Mouse (Mus musculus) MEL (cell line): ENCODE measurements around the gene Ms4a7. TPM values are rescaled to one million over a fixed set of nuclear protein-coding genes. Genes with fewer than 3 reads are reported as not detected.

Source experiments
- DNase-seq: peaks from one replicate; pipeline ENCODE4 v3.0.0; 2011; ENCODE audit warnings: low read depth, low spot score
- H3K27ac ChIP-seq: 2 replicates; pipeline ENCODE4 v1.5.1; 2012; ENCODE audit warnings: low read depth, mild to moderate bottlenecking, control low read depth, low read length, moderate library complexity; ENCODE audit not compliant: control insufficient read depth
- H3K27me3 ChIP-seq, 2 experiments: fragments of 150-350 bp in 1 of 2; sonication (generic) in 1 of 2; 2 replicates each; pipeline ENCODE4 v1.6.1; 2012; ENCODE audit warnings: low read length in 2 of 2, mild to moderate bottlenecking in 2 of 2, improper control_type of control experiment in 1 of 2, moderate library complexity in 1 of 2; ENCODE audit not compliant: insufficient read depth in 2 of 2, control insufficient read depth in 1 of 2
- H3K36me3 ChIP-seq, 2 experiments: 2 replicates each; pipeline ENCODE4 v1.6.1; 2012 to 2014; ENCODE audit warnings: low read length in 2 of 2, improper control_type of control experiment in 1 of 2, inconsistent platforms in 1 of 2, mild to moderate bottlenecking in 1 of 2; ENCODE audit not compliant: insufficient read depth in 2 of 2, control insufficient read depth in 1 of 2
- H3K4me1 ChIP-seq, 2 experiments: fragments of 150-350 bp in 1 of 2; sonication (generic) in 1 of 2; 2 replicates each; pipeline ENCODE4 v1.6.1; 2012; ENCODE audit warnings: low read length in 2 of 2, improper control_type of control experiment in 1 of 2, mild to moderate bottlenecking in 1 of 2; ENCODE audit not compliant: insufficient read depth in 2 of 2, control insufficient read depth in 1 of 2
- H3K4me3 ChIP-seq, 2 experiments: fragments of 150-350 bp in 1 of 2; sonication (generic) in 1 of 2; 2 replicates each; pipeline ENCODE4 v1.5.1; 2012; ENCODE audit warnings: low read depth in 2 of 2, low read length in 2 of 2, mild to moderate bottlenecking in 2 of 2, moderate library complexity in 2 of 2, control low read depth in 1 of 2, improper control_type of control experiment in 1 of 2; ENCODE audit not compliant: control insufficient read depth in 1 of 2, insufficient read depth in 1 of 2
- H3K79me2 ChIP-seq: 2 replicates; pipeline ENCODE4 v1.6.1; 2012; ENCODE audit warnings: mild to moderate bottlenecking, low read length, moderate library complexity; ENCODE audit not compliant: control insufficient read depth, poor library complexity, insufficient read depth
- H3K9ac ChIP-seq: 2 replicates; pipeline ENCODE4 v1.6.1; 2012; ENCODE audit warnings: low read depth, mild to moderate bottlenecking, control low read depth, low read length, moderate library complexity; ENCODE audit not compliant: control insufficient read depth, poor library complexity, severe bottlenecking
- H3K9me3 ChIP-seq: fragments of 150-350 bp; sonication (generic); replicated peaks from 2 replicates; pipeline ENCODE4 v1.6.1; 2012; ENCODE audit warnings: mild to moderate bottlenecking, low read length, improper control_type of control experiment, moderate library complexity; ENCODE audit not compliant: insufficient read depth
- CTCF ChIP-seq, 3 experiments: IDR thresholded peaks in 2 of 3; conservative IDR thresholded peaks in 1 of 3; 2 replicates each; pipeline ENCODE4 v1.5.1; 2011 to 2012; ENCODE audit warnings: low read length in 3 of 3, low read depth in 2 of 3, mild to moderate bottlenecking in 2 of 3, improper control_type of control experiment in 1 of 3, inconsistent platforms in 1 of 3, mixed read lengths in 1 of 3, moderate library complexity in 1 of 3; ENCODE audit not compliant: control insufficient read depth in 1 of 3, insufficient read depth in 1 of 3, poor library complexity in 1 of 3, severe bottlenecking in 1 of 3
- E2F4 ChIP-seq: IDR thresholded peaks from 2 replicates; pipeline ENCODE4 v1.6.1; 2011; ENCODE audit warnings: low read depth, low read length, improper control_type of control experiment, borderline replicate concordance
- ELF1 ChIP-seq: IDR thresholded peaks from 2 replicates; pipeline ENCODE4 v1.6.1; 2014; ENCODE audit warnings: low read depth, mild to moderate bottlenecking, inconsistent platforms, low read length, improper control_type of control experiment, moderate library complexity
- GABPA ChIP-seq: IDR thresholded peaks from 2 replicates; pipeline ENCODE4 v1.6.1; 2012; ENCODE audit warnings: low read depth, mild to moderate bottlenecking, inconsistent platforms, low read length, improper control_type of control experiment, moderate library complexity
- GATA1 ChIP-seq: IDR thresholded peaks from 2 replicates; pipeline ENCODE4 v1.6.1; 2011; ENCODE audit warnings: low read depth, low read length, improper control_type of control experiment
- JUND ChIP-seq: IDR thresholded peaks from 2 replicates; pipeline ENCODE4 v1.6.1; 2011; ENCODE audit warnings: low read depth, mild to moderate bottlenecking, improper control_type of control experiment, low read length
- KAT2A ChIP-seq: conservative IDR thresholded peaks from 2 replicates; pipeline ENCODE4 v1.6.1; 2012; ENCODE audit warnings: low read depth, low read length, improper control_type of control experiment, inconsistent platforms
- MAFK ChIP-seq: IDR thresholded peaks from 2 replicates; pipeline ENCODE4 v1.6.1; 2011; ENCODE audit warnings: low read depth, mild to moderate bottlenecking, low read length, improper control_type of control experiment, borderline replicate concordance
- MAZ ChIP-seq: IDR thresholded peaks from 2 replicates; pipeline ENCODE4 v1.6.1; 2012; ENCODE audit warnings: low read depth, mild to moderate bottlenecking, inconsistent platforms, low read length, improper control_type of control experiment
- NRF1 ChIP-seq: IDR thresholded peaks from 2 replicates; pipeline ENCODE4 v1.6.1; 2014; ENCODE audit warnings: low read depth, mild to moderate bottlenecking, inconsistent platforms, low read length, improper control_type of control experiment, moderate library complexity; ENCODE audit not compliant: poor library complexity, insufficient read depth, severe bottlenecking
- POLR2A ChIP-seq, 2 experiments: IDR thresholded peaks; 2 replicates each; pipeline ENCODE4 v1.6.1; 2011 to 2012; ENCODE audit warnings: low read length in 2 of 2, mild to moderate bottlenecking in 2 of 2, control low read depth in 1 of 2, improper control_type of control experiment in 1 of 2, low read depth in 1 of 2, moderate library complexity in 1 of 2; ENCODE audit not compliant: control insufficient read depth in 1 of 2, insufficient read depth in 1 of 2, poor library complexity in 1 of 2
- POLR2AphosphoS2 ChIP-seq: IDR thresholded peaks from 2 replicates; pipeline ENCODE4 v1.6.1; 2011; ENCODE audit warnings: low read length, improper control_type of control experiment
- RAD21 ChIP-seq: IDR thresholded peaks from 2 replicates; pipeline ENCODE4 v1.6.1; 2011; ENCODE audit warnings: mild to moderate bottlenecking, low read depth, low read length, improper control_type of control experiment
- TCF12 ChIP-seq: IDR thresholded peaks from 2 replicates; pipeline ENCODE4 v1.6.1; 2014; ENCODE audit warnings: low read depth, mild to moderate bottlenecking, inconsistent platforms, low read length, improper control_type of control experiment, moderate library complexity
- UBTF ChIP-seq: IDR thresholded peaks from 2 replicates; pipeline ENCODE4 v1.6.1; 2012; ENCODE audit warnings: low read depth, mild to moderate bottlenecking, inconsistent platforms, low read length, improper control_type of control experiment, moderate library complexity, borderline replicate concordance; ENCODE audit not compliant: insufficient read depth
- ZC3H11A ChIP-seq: IDR thresholded peaks from 2 replicates; pipeline ENCODE4 v1.6.1; 2012; ENCODE audit warnings: low read depth, mild to moderate bottlenecking, inconsistent platforms, low read length, improper control_type of control experiment
- ZMIZ1 ChIP-seq: IDR thresholded peaks from 2 replicates; pipeline ENCODE4 v1.6.1; 2012; ENCODE audit warnings: low read depth, mild to moderate bottlenecking, inconsistent platforms, low read length, improper control_type of control experiment, moderate library complexity
- polyA plus RNA-seq, 2 experiments: library from polyadenylated mRNA; stranded (reverse) in 1 of 2; unstranded in 1 of 2; fragments of >175 nt in 1 of 2; fragments of >200 nt in 1 of 2; gene quantifications; 2 replicates each; pipeline versions ENCODE4 v1.2.1 to v1.2.4; 2012; ENCODE audit warnings: low replicate concordance in 2 of 2, low read depth in 1 of 2; ENCODE audit not compliant: insufficient read length in 2 of 2, insufficient read depth in 1 of 2, missing spikeins in 1 of 2
- total RNA-seq: library from RNA; depleted of rRNA; stranded (reverse); fragments of 300-350 nt; gene quantifications from 2 replicates; pipeline ENCODE4 v1.2.3, GENCODE M21; 2012

Gene Ms4a7
- total and polyA plus RNA-seq, 3 experiments = not detected

DNA sequence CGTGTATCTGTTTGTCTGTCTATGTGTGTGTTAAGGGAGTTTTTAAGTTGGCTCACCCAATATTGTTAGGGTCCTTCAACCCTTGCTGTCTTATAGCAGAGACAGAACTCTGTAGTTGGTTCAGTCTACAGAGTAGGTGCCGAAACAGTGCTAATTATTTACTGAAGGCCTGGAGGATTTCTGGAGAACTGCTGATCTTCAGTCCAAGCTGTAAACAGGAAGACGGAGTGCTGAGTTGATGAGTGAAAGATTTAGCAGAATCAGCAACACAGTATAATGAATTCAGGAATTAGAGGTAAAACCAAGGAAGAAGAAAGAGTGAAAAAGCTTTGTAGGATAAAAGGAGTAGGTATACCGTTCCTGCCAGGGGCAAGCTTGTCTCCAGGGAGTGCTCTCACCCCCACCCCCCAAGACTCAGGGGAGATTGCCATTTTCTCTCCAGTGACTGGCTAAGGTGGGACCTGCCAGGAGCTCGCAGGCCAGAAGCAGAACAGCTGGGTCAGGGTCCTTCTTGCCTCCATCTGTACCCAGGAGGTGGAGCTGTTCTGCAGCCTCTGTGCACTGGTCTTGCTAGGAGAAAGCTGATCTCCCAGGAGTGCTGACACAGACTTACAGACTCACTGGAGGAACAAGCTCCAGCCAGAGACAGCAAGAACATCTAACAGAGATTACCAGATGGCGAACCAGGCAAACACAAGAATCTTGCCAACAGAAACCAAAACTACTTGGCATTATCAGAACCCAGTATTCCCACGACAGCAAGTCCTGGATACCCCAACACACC, 13.9 kb upstream of the Ms4a7 start:
- no peak overlapping the region for H3K4me3 ChIP-seq
- peaks cover 0 to 3% of the 10 kb centered on the region in 2 experiments; a peak in 1 of 4 replicates for H3K27me3 ChIP-seq
- no peaks in the 10 kb centered on the region for H3K36me3 ChIP-seq
- H3K79me2 ChIP-seq = no peaks in the 10 kb centered on the region
- DNase-seq = no peak
- no peaks in the 10 kb centered on the region for H3K4me1 ChIP-seq
- TF ChIP-seq ZC3H11A (no peak), KAT2A (no peak), POLR2A (IDR thresholded peaks at IDR 0.05; ENCODE audit: control insufficient read depth in 1 of 2, insufficient read depth in 1 of 2, low read depth in 1 of 2, low read length in 2 of 2, poor library complexity in 1 of 2) (no peak), E2F4 (no peak), TCF12 (no peak), UBTF (no peak), CTCF (IDR thresholded peaks at IDR 0.05 in 2 of 3, conservative IDR thresholded peaks at IDR 0.05 in 1 of 3; ENCODE audit: control insufficient read depth in 1 of 3, insufficient read depth in 1 of 3, low read depth in 2 of 3, low read length in 3 of 3, poor library complexity in 1 of 3, severe bottlenecking in 1 of 3) (no peak), ZMIZ1 (no peak), MAZ (no peak), NRF1 (no peak), ELF1 (no peak)
- no peak overlapping the region for H3K27ac ChIP-seq
- no peaks in the 10 kb centered on the region for H3K9me3 ChIP-seq
- no peak overlapping the region for H3K9ac ChIP-seq

DNA sequence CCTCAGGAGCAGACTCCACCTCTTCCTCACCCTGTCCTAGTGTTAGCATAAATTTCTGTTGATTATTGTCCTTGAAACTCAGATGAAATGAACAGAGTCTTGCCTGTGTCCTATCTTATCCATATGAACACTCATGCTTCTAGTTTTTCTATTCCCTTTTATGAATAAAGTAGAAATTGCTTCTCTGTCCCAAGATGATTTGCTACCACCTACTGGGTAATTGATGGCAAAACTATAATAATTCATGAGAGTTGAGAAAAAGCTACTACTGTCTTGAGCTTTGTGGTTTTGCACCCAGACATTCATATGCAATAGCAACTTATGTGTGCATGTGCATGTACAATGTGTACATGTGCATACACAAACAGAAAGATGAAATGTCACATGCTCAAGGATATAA, 8.0 kb upstream of the Ms4a7 start:
- no peak for DNase-seq
- Histone ChIP-seq H3K9ac (no peak overlapping the region), H3K27ac (no peak overlapping the region), H3K4me1 (no peaks in the 10 kb centered on the region), H3K36me3 (no peaks in the 10 kb centered on the region), H3K79me2 (no peaks in the 10 kb centered on the region), H3K4me3 (no peak overlapping the region), H3K9me3 (no peaks in the 10 kb centered on the region), H3K27me3 (peaks cover 0 to 3% of the 10 kb centered on the region in 2 experiments; a peak in 1 of 4 replicates)
- no peak for TF ChIP-seq MAFK
- TF ChIP-seq KAT2A = no peak
- no peak for TF ChIP-seq GABPA
- TF ChIP-seq E2F4 = no peak
- no peak for TF ChIP-seq POLR2AphosphoS2
- no peak for TF ChIP-seq UBTF
- no peak for TF ChIP-seq ZC3H11A
- TF ChIP-seq GATA1 = no peak
- no peak for TF ChIP-seq NRF1
- no peak for TF ChIP-seq JUND
- no peak for TF ChIP-seq RAD21
